Mouse (Mus musculus) gastrocnemius, postnatal 25 days (tissue): Measurements from ENCODE around the gene Nrip1. TPM values are rescaled to one million over a fixed set of nuclear protein-coding genes. Genes with fewer than 3 reads are reported as not detected.

ENCODE experiments used
- DNase-seq: peaks from one replicate; pipeline ENCODE4 v3.0.0; 2022
- total RNA-seq, 2 experiments: library from RNA; stranded (reverse); gene quantifications; 1 replicate in 1 of 2; 2 replicates in 1 of 2; pipeline ENCODE4 v1.2.3; 2021

The Nrip1 gene
- total RNA-seq, 2 experiments from 2014 or later, result 19.2 to 39.4 TPM

DNA sequence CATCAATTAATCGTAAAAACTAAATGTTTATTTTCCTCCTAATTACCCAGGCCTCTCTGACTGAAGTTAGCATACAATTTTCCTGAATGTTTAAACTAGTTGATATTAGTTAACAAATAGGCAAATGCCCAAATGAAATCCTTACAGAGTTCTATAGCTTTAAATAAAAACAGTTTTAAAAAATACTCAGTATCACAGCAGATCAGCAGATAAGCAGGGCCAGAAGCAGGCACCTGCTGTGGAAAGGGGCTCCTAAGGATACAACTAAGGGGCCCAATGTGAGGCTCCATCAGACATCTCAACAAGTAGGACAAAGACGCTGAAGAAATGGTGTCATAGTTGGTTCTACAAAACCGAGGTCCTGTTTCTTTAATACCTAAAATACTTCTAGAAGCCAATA, 58.0 kb downstream of the Nrip1 start:
- DNase-seq, result no peak

DNA sequence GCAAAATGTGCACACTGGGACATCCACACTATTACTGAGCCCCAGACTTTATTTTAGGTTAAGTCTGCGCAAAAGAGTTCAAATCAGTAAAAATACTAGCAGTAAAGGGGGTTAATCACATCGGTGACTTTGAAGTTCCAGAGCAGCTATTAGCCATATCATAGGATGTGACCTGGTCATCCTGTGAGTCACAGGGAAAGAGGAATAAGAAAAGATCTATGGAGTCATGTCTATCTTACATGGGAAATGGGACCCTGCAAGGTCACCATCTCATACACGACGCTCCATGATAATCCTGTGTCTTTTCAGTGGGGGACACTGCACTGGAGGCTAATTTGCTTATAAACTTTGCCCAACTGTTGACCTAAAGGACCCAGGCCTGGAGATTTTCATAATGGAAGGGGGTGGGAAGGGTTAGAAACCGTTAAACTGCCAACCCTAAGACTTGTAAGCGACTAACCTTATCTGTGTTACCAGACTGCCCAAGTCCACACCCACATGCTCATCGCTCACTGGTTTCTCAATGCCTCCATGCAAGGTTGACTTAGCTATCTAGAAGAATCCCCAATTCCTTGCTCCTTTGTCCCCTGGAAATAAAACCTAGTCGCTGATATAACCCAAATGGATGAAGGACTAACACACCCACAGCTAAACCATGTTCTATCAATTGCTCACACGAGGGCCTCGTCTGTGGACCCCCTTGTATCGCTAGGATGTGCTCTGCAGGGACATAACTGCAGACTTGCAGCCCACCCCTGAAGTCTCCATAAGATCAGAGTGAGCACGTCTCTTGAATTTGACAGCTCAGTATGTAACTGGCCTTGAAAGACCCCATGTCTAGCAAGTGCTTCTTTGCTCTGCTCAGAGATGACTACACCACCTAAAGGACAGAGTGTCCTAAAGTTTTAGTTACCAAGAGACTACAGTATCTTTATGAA, 59.3 kb downstream of the Nrip1 start:
- no peak for DNase-seq

DNA sequence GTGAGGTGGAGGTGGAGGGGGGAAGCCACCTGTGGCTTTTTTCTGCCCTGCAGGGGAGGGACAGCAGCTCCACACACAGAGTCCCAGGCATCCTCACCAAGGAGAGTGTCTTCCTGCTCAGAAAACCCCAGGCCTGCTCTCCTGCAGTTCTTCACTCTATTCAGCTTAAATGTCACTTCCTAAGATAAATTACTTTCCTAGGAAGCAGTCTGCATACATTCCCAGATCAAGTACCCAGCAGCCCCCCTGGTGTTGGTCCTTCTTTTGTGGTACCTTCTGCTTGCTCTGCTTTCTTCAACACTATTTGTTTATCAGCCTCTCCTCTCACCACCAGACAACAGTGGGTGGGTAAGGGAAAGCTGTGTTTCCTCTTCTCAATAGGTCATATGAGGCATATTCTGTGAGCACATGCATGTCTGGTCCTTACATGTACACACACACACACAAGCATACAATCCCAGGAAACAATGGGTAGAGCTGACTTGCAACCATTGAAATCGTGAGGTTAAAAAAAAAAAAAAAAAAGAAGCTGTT, 60.7 kb downstream of the Nrip1 start:
- no peak for DNase-seq

DNA sequence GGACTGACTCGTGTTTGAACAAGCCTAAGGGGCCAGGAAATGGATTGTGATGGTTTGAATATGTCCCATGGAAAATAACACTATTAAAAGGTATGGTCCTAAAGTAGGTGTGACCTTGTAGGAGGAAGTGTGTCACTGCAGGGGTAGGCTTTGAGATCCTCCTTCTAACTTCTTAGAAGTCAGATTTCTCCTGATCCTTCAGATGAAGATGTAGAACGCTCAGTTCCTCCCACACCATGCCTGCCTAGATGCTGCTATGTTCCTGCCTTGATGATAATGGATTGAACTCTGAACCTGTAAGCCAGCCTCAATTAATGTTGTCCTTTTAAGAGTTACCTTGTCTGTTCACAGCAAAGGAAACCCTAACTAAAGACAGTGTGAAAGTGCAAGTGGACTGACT, 62.8 kb downstream of the Nrip1 start:
- no peak for DNase-seq

DNA sequence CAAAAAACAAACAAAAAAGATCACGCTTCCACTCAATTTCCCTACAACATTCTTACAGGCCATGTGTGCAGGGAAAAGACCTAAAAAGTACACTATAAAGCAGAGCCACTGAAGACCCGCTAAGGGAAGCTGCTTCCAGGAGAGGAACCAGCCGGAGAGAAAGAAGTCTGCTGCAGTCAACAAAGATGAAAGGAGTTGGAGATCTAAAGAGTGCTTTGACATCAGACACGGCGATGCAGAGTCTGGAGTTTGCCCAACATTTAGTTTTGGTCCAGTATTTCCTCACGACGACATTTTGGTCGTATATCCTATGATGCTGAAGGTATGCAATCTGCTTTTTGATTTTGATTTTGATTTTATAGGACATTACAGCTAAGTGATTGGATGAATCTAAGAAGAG, 63.3 kb downstream of the Nrip1 start:
- DNase-seq, result no peak

DNA sequence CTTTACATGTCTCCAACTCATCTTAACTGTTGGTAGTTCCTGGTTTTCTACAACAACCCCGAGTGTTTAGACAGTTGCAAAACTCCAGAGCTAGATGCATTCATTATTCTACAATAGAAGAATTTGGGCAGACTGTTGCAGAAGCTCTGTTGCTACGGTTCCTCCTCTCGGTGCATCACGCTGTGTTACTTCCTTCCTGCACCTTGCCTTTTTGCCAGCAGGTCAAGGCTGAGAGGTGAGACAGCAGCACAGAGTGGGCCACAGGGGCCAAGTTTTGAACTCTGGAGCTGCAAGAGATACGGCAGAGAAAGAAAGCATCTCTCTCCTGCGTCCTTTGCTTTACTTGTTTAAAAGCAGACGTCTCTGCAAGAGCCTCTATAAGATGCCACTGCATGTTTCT, 64.3 kb downstream of the Nrip1 start:
- no peak for DNase-seq

DNA sequence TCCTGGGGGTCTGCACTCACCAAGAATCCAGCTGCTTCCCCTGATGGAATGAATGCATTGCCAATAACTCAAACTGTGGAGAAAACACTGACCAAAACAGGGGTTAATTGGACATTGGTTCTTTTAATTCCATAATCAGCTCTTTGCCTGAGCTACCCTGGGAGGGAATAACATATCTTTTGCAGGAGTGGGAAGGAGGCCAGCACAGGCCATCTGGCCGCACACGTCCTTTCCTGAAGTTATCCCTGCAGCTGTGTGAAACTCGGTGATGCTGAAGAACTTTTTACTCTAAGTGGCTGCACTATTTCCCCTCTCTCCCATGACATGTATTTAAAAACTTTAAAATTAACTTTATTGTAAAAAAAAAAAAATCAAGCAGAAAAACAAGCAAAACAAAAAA, 66.6 kb downstream of the Nrip1 start:
- DNase-seq, result no peak

DNA sequence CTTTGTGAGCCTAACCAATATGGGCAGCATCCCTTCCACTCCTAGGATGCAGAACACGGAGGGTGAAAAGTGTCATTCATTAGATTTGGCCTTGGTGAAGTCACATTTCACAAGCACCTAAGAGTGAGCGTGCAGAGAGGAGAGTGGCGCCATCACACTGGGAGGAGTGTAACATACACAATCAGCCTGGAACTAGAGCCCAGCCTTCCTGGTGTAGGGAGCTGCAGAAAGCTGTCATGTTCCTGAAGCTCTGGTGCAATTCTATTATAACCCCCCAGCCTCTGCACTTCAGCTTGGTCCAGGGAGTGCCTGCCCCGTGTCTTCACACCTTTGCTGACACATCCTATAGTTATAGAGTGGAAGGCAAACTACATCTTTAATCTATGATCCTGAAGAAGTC, 67.2 kb downstream of the Nrip1 start:
- no peak for DNase-seq

DNA sequence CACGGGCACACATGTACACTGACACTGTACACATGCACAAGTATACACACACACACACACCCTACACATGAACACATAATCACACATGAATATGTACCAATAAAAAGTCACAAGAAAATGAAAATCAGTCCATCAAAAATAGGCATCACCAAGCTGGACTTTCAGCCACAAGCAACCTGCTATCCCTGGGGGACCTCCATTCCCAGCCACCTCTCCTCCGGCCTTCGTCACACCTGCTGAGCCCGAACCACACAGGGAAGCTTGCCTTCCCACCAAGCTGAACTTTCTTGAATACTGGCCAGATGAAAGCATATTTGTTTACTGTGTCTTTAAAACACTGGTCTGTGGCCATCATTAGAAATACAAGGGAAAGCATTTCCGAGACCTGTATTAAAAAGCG, 70.2 kb downstream of the Nrip1 start:
- no peak for DNase-seq

DNA sequence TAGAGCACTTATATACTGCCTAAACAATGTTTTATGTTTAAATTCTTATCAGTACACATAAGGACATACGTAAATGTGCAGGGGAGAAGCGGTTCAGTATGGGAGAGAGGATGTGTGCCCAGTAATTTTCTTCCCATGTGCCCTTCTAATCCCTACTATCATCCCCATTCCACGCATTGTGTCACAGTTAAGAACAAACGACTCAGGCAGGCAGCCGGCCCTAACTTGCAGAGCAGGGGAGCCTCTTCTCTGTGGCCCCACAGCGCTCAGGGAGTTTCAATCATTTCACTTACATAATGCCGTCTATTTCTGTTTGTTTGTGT, 71.9 kb downstream of the Nrip1 start:
- no peak for DNase-seq

DNA sequence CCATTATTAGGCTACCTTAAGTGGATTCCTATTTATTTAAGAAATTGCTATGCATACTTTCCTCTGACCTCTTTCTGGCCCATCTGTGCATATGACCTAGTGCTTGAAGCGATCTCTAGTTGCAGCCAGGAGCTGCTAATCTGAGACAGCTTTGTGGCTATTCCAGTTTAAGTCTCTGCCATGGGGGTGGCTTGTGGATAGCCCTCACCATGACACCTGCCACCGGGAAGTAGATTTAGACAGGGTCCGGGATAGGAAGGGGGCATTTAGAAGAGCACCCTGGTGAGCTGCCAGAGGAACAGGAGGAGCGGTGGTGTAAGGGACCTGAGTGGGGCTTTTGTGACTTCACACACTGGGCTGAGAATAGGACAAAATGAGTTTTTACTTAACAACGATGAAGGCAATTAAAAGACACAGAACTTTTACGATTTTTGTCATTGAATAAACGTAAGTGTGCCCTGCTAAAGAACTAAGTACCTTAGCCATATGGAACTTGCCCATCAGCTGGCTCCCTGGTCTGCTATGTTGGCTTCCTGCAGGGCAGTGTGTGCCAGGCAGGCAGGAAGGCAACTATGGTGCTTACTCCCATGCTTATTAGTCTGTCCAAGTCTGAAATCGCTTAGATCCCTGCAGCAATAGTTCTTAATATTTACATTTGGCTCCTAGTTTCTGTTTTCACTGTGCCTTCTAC, 72.4 kb downstream of the Nrip1 start:
- DNase-seq, result no peak

DNA sequence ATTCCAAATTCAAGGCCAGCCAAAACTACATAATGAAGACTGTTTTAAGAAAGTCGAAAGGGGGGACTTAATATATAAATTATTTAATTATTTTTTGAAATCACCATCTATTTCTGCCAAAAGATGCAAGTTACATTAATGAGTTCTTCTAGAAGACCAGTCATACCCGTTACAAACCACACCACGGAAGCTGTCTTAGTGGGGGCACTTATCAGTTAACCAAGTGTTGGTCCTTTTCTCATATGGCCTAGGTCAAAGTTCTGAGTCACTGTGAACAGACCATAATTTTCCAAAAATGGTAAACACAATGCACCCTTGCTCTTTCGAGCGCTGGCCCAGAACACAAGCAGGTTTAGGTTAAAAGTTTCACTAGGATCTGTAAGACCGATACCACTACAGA, 73.2 kb downstream of the Nrip1 start:
- no peak for DNase-seq

DNA sequence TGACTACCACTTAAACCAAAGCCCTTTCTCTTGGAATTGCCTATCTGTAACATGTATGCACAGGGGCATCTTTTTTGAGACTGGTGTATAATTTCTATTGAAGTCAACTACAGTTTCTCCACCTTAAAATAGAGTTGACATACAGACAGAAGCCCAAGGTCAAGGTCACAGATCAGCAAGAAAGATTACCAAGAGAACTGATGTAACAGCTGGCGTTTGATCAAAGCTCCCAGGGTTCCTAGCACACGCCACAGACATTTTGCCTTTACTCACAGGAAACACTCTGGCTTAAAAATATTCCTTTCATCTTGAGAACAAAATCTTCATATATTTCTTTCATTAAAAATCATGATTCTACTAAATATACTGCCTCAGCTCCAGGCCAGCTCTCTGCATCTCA, 74.1 kb downstream of the Nrip1 start:
- no peak for DNase-seq

DNA sequence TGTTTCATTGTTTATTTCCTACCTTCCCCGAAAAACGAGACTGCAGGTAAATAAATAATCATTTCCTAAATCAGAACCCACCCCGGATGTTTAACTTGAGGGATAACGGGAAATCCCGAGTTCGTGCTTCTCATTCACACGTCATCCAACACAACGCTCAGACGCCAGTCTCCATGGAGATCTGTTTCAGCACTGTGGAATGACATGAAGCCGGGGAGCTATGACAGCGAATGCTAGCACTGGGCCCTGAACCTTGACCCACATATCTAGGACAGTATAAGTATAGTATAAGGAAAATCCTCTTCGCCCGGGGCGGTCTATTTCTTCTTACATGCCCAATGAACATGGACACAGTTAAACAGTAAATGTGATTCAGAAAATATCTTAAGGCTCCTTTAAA, 78.3 kb downstream of the Nrip1 start:
- DNase-seq, result no peak

DNA sequence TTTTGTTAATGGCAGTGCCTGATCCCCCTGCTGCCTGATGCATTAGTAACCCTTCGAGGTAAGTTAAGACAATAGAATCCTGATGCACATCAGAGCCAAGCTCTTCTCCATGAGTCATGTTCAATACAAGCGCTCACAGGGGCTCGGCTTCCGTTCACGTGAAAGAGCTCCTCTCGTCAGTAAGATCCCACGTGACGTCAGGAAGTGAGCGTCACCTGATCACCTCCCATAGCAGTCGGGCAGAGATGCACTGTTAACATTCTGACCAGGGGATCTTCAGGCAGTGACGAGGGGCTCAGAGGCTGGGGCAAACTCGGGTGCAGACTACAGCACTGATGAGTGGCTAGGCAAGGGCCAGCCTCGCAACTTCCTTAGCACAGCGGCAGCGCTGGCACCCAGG, 79.1 kb downstream of the Nrip1 start:
- DNase-seq, result no peak

DNA sequence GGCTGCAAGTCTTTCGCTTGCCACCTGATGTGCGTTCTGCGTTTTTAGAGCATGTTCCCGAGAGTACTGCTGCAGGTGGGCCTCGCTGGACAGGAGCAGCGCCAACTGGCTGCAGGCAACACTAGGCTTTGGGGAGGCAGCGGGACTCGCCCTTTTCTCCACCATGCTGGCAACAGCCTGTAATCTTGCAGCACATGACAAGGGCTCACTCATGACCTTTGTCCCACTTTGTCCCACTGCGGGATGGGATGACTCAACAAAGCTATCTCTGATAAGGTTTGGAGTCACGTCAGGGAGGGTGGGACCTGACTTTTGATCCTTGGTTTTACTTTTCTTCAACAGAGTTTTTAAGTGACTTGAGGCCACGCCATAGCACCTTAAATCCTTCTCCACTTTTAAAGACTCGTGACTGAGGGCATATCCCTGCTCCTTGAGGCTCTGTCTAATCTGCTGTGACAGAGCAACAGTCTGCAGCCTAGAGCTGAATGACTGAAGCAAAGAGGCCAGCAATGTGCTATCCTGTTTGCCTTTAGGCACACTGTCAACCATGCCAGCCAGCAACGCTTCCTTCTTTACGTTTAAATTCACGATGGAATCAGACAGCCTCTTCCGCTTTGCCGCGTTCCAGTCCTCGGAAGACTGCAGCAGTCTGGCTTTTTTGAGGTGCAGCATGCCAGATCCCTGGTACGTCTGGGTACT, 79.7 kb downstream of the Nrip1 start:
- no peak for DNase-seq

DNA sequence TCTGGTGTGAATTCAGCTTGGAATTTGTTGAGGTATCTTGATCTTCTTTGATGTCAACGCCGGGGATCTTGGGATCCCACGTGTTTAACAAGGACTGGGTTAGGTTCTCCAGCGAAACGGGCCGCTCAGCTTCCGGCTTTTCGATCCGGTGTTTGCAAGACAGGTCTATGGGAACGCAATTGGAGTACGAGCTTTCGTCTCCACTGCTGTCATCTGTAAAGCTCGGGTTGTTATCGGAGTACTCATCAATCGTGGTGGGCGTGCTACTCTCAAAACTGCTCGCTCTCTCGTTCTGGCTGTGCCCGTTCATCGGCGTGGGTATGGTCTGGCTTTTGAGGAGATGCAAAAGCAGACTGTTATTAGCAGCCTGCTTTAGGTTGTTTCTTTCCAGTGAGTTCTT, 80.5 kb downstream of the Nrip1 start:
- DNase-seq, result no peak

DNA sequence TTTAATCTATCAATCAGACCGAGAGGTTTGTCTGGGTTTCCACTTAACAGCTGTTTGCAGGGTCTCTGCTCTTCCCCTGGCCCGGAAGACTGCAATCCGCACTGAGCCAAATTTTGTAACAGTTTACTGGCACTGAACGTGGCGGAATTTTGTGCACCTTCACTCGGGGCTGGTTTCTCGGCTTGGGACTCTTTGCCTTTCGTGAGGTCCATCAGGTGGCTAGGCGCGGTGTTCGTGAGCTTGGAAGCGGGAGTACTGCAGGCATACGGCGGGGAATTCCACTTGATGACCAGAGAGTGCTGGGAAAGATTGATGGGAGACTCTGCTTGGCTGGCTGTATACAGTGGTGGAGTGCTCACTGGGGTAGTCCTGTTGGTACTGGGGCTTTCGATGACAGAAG, 81.0 kb downstream of the Nrip1 start:
- no peak for DNase-seq

DNA sequence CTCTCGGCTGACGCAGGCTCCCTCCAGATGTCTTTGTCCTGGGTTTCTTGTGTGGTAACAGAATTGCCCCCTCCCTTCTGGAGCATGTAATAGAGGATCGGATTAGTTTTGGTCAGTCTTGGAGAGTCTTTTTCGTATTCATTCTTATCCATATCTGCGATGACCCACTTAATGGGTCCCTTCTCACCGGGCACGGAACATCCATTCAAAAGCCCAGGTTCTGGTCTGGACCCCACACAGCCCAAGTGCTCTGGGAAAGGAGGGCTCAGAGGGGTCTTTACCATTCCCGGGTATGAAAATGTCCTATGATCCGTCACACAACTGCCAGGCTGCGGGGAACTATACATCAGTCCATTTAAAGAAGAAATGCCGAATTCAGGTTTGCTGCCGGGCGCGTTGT, 82.3 kb downstream of the Nrip1 start:
- DNase-seq, result no peak

DNA sequence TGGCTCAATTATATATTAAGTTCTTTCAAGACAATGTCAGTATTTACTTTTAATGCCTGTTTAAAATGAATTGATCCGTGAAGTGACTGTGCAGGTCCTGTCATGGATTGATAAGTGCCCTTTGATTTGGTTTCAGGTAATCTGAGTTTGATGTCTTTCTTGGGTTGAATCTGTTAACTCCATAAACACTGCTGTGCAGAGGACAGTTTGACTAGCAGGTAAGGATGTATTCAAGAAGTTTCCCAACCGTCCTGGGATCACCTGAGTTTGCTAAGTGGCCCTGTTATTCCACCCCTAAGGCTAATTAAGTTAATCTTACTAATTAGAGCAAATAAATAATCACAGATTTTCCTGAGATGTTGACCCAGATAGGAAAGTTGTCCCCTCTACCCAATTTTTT, 84.1 kb downstream of the Nrip1 start:
- no peak for DNase-seq

DNA sequence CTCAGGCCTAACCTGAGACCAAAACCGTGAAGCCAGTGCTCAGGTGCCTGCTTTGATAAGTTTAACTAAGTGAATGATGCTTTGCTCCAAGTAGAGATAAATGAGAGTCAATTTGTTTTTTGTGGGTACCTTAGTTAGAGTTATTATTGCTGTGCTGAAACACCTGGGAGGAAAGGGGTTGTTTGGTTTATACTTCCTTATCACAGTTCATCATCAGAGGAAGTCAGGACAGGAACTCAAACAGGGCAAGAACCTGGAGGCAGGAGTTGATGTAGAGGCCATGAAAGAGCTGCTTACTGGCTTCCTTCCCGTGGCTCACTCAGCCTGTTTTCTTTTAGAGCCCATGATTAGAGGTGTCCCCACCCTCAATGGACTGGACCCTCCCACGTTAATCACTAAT, 89.8 kb downstream of the Nrip1 start:
- no peak for DNase-seq

DNA sequence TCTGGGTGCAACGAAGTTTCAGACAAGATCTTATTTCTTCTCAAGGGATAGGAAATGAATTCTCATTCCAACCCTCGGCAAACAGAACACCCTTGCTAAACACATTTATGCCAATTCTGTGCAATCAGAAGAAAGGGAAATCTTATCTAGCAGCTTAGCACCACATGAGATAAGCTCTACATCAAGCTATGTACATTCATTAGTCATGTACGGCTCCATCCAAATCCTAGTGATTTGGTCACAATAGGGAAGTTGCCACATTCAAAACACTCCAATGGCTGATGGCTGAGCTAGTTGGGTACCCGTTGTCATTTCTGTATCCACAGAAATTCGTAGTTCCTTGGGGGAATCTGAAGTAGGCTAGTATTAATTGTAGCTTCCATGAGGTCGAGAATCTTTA, 91.8 kb downstream of the Nrip1 start:
- no peak for DNase-seq

DNA sequence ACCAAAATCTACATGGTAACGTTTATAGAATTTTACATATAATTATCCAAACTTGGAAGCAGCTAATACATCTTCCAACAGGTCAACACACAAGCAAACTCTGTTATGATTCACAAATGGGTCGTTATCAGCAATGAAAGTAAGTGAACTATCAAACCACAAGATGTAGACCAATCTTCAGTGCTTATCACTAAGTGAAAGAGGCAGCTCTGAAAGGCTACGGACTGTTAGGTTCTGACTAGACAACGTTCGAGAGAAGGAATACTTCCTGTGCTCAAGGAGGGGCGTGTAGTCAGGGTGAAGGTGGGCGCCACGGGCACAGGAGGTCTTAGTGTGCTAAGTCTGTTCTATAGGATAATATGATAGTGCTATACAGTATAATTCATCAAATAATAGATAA, 93.3 kb downstream of the Nrip1 start:
- DNase-seq, result no peak
